Mouse (Mus musculus): ENCODE measurements around the gene Nol3.

DNA sequence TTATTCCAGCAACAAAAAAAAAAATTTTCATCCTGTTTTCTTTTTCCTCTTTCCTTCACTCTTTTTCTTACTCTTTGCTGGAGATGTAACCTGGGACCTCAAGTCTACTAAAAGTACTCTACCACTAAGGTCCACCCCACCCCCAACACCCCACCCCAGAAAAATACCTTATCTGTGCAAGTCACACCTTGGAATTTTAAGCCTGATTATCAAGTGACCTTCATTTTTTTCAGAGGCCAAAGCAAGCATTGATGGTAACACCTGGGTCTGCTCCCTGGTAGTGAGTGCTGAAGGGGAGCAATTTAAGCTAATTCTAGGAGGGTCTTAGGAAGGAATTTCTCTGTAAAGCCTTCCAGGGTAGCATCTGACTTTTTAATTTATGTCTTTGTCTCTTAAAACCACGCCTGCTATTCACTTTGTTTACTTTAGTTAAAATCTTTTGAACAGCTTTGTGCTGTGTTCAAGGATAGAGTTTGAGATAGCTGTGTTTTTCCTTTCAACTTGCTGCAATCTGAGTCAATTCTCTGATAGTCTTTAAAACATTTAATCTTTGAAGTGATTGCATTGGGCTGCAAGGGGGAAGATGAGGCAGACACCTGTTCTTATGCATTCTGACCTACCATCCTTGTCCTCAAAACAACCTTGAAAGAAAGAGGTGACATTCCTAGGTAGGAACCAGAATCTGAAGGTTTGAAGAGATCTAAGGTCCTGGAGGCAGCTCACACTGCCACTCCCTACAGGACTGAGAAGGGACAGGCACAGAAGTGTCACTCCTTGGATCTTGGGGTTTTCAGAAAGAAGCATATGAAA is 42.6 kb upstream of the Nol3 start:
- TF ChIP-seq POLR2A (IDR thresholded peaks at IDR 0.05; ENCODE audit: control insufficient read depth, extremely low read depth, insufficient read depth, low read length, poor library complexity), result no peak
- no peak for TF ChIP-seq CTCF (IDR thresholded peaks at IDR 0.05; ENCODE audit: borderline replicate concordance, control insufficient read depth, extremely low read depth, insufficient read depth, low read length, poor library complexity)
